Mouse (Mus musculus): ENCODE measurements around the gene Zdhhc17. TPM values are rescaled to one million over a fixed set of nuclear protein-coding genes. Genes with fewer than 3 reads are reported as not detected.

Zdhhc17 gene
- polyA plus RNA-seq (2021; fragmentation: Nextera tagmentation), result 13.2 and 19.2 TPM in 2 replicates
- long read RNA-seq, experiment 1, partial matches to known transcripts, result 10 of 64 reads
- long read RNA-seq, experiment 1, other reads (novel, unspliced or antisense), result 54 of 64 reads
- long read RNA-seq, experiment 2, partial matches to known transcripts, result 10 of 33 reads
- long read RNA-seq, experiment 2, other reads (novel, unspliced or antisense), result 23 of 33 reads

GRCm38 (mm10) chr10:111009641-111010479 lies at the start of gene Zdhhc17:
Gene Zdhhc17, minus strand, starts transcription at chr10:111010140.

GRCm38 (mm10) chr10:110919531-110920343 lies 90.2 kb downstream of the Zdhhc17 start, which contains the start of gene Csrp2:
Gene Csrp2, plus strand, starts transcription at chr10:110919789.

Other genes with a start within 250 kb of the Zdhhc17 start
- 13.0 and 16.3 TPM in 2 replicates for gene Csrp2, start 90.4 kb downstream of the Zdhhc17 start, polyA plus RNA-seq (2021; fragmentation: Nextera tagmentation)
- 8.6 and 11.8 TPM in 2 replicates for gene Osbpl8, start 154.6 kb upstream of the Zdhhc17 start, polyA plus RNA-seq (2021; fragmentation: Nextera tagmentation)